Mouse (Mus musculus) embryonic stem cell, embryonic (primary cell): ENCODE measurements at regions not wholly inside any gene's neighbourhood (a gene's known extent, or its start where the extent isn't known, plus 50 kb on each side); places are given as distances from the start of the nearest gene placed in this dataset.
"Not testable (repeated sequence)": the region's sequence is repeated elsewhere in the genome, so short reads cannot be mapped to it uniquely, and the experiment has no call there.

Experiments used
- CTCF ChIA-PET, 4 experiments: fragments of 300-600 bp in 2 of 4; fragments of 350-600 bp in 2 of 4; sonication (Branson Sonifier 250); formaldehyde crosslinking; loops; one replicate each; lab custom pipeline; 2022; ENCODE audit warnings: inconsistent platforms in 2 of 4; lab: Charles Lee
- POLR2A ChIA-PET, 4 experiments: fragments of 300-600 bp in 2 of 4; fragments of 350-600 bp in 2 of 4; sonication (Branson Sonifier 250); formaldehyde crosslinking; loops; one replicate each; lab custom pipeline; 2022; ENCODE audit warnings: antibody characterized with exemption in 4 of 4, inconsistent platforms in 1 of 4; lab: Charles Lee

GRCm38 (mm10) chrX:17818325-17818724 is 246.2 kb upstream of the Fundc1 start:
- ChIA-PET CTCF (no interaction called here), POLR2A (interaction anchor here in 1 of 4 experiments (0.7 kb wide), 1 partner anchor 253 kb away, joined by 5 read pairs; no protein-coding TSS in a partner anchor)

- ChIA-PET CTCF (no interaction called here), POLR2A (no interaction called here)
These were observed 245.5 kb upstream of the Fundc1 start for GRCm38 (mm10) chrX:17817651-17818050.

DNA sequence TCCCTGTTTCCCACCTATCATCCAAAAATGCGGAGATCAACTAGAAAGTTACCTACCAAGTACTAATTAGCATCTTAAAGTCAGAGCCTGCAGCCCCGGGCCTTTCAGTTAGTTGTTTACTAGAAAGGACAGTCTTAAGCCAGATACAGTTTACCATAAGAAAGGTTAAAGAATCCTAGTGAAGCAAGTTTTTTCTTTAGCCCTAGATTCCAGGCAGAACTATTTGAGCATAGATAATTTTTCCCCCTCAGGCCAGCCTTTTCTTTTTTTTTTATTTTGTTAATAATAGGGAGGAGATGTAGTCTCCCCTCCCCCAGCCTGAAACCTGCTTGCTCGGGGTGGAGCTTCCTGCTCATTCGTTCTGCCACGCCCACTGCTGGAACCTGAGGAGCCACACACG is 215.9 kb upstream of the Fundc1 start:
- CTCF ChIA-PET, POLR2A ChIA-PET: not testable (repeated sequence)

DNA sequence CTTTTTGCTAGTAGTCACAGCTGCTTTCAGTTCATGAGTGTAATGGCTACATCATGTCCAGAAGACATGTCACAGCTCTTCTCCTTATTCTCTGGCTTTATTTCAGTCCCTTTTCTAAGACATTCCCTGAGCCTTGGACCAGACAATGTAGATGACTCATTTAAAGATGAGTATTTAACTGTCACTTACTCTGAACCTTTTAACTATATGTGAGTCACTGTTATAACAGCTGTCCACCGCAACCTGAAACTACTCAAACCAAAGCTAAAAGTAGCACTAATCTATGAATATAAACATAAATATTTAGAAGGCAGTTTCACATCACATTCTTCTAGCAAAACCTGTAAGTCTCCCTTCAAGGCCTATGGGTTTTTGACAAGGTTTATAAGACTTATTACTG is 203.8 kb upstream of the Fundc1 start:
- ChIA-PET POLR2A (no interaction called here), CTCF (no interaction called here)

GRCm38 (mm10) chrX:17752823-17753222 is 180.7 kb upstream of the Fundc1 start:
- POLR2A ChIA-PET = no interaction called here

DNA sequence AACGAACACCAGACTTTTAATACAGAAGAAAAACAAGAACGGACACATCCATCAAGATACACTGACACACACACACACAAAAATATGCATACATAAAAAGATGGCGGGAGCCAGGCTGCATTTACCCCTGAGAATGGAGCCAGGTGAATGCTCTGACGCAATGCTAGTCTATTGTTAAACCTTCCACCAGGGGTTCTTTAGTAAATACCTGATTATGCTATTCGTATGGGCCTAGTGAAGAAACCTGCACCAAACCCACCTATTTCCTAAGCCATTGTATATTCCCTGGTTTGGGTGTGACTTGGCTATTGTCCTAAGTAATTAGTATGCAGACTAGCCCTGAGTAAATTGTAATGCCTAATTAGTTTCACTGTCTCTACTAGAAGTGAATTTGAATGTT is 179.3 kb upstream of the Fundc1 start:
- POLR2A ChIA-PET = no interaction called here
- CTCF ChIA-PET = no interaction called here

More at GRCm38 (mm10) chrX:17752823-17753222, 180.7 kb upstream of the Fundc1 start:
- CTCF ChIA-PET = no interaction called here

GRCm38 (mm10) chrX:17730233-17730632 is 158.1 kb upstream of the Fundc1 start:
- ChIA-PET POLR2A (no interaction called here), CTCF (no interaction called here)

DNA sequence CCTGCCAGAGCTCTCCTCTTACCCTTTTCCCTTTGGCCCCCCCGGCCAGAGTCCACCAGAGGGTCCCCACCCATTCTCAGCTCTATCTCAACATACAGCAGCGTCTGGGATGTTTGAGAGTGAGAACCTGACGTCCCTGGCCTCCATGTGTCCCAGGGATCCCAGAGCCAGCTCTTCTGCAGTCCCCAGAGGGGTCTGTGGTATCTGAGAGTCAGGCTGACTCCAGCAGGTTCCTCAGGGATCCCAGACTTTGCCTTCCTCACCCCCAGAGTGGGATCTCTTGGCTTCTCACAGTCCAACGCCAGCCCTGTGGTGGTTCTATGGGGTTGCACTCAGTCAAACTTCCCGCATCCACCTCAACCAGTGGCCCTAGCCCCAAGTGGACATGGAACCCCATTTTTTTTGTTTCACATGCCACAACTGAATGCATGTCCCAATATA is 153.7 kb upstream of the Fundc1 start:
- POLR2A ChIA-PET = interaction anchor here in 1 of 4 experiments (0.8 kb wide), 1 partner anchor 118 kb away, joined by 9 read pairs; no protein-coding TSS in a partner anchor
- CTCF ChIA-PET = no interaction called here

GRCm38 (mm10) chrX:17724990-17725779 is 153.1 kb upstream of the Fundc1 start:
- CTCF ChIA-PET = no interaction called here
- POLR2A ChIA-PET = interaction anchor here in 1 of 4 experiments (0.5 to 0.8 kb wide), 3 partner anchors 65 to 171 kb away, joined by 5 to 10 read pairs (median 9); no protein-coding TSS in a partner anchor

- POLR2A ChIA-PET = interaction anchor here in 1 of 4 experiments (0.5 kb wide), 1 partner anchor 64 kb away, joined by 10 read pairs; no protein-coding TSS in a partner anchor
- CTCF ChIA-PET = no interaction called here
These were observed 152.3 kb upstream of the Fundc1 start for GRCm38 (mm10) chrX:17724398-17724797.

DNA sequence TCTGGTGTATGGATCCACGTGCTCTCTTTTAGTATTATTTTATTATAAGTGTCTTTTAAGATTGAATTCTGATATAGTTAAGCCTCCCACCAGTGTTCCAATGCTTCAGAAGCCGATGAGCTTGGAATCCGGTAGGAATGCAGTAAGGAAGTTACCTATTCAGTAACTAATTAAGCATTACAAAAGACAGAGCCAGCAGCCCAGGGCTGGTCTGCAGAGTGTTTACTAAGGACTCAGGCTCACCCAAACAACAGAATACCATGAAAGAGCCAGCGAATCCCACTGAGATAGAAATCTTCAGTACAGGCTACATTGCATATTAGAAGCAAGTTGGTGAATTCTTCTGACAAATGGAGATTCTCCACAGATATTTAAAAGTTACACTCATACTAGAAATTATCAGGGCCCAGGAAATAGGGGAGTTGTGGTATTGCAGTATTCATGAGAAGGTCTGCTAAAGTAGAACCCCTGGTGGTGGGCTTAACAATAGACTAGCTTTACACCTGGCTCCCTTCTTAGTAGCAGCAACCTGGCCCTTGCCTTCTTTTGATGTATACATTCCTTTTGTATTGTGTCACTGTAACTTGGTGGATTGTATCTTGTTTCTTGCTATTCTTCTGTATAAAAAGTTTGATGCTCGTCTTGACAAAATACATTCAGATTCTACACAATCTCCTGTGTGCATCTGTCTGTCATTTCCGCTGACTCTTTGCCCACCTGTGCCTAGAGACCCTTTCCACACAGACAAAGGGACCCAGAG is 149.9 kb upstream of the Fundc1 start:
- POLR2A ChIA-PET, CTCF ChIA-PET: not testable (repeated sequence)

GRCm38 (mm10) chrX:17714534-17714933 is 142.4 kb upstream of the Fundc1 start:
- CTCF ChIA-PET = no interaction called here

GRCm38 (mm10) chrX:17712919-17713318 is 140.8 kb upstream of the Fundc1 start:
- CTCF ChIA-PET = no interaction called here
- POLR2A ChIA-PET = no interaction called here

More at GRCm38 (mm10) chrX:17714534-17714933, 142.4 kb upstream of the Fundc1 start:
- POLR2A ChIA-PET = interaction anchor here in 1 of 4 experiments (1.6 kb wide), 1 partner anchor 24 kb away, joined by 3 read pairs; no protein-coding TSS in a partner anchor

DNA sequence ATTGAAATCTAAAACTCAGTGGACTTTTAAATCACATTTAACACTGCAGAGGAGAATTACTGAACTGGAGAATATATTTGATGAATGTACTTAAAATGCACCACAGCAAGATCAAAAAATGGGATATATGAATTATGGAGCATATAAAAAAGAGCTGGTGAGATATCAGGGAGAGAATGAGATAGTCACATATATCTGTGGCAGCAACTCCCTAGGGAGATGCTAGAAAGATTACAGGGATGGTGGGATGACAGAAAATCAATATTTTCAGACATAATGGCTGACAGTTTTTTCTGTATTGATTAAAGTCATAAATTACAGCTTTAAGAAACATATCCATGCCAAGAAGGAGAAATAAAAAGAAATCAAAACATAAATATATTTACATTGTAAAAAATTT is 140.3 kb upstream of the Fundc1 start:
- ChIA-PET CTCF (no interaction called here), POLR2A (no interaction called here)
